ENCODE assay signal across 14 mouse cellular contexts in genomic region chr8:70171240-70171639, GRCm38 (mm10). TPM values are rescaled to one million over a fixed set of nuclear protein-coding genes. Genes with fewer than 3 reads are reported as not detected.
DNase-seq lines count a peak whose midpoint lies in the region; ATAC-seq and TF ChIP-seq lines count a peak whose summit lies in the region.
"Had no signal": no experiment of that assay in that cellular context is flagged by ENCODE, and none has a peak within 500 bp of the region (broad histone marks: within the 10 kb centered on the region; RNA-seq: fewer than 3 reads in every experiment).

No protein-coding gene starts in this region.

- no peak overlapping the region for H3K9ac ChIP-seq in hindbrain, embryonic 11.5 days (ENCODE audit: low read depth, low read length)
- H3K9ac ChIP-seq in CH12.LX (ENCODE audit: insufficient read depth, low read depth) (no peak overlapping the region; the same call in 1 of the 2 replicates), MEL (ENCODE audit: control insufficient read depth, low read depth, low read length, poor library complexity, severe bottlenecking) (peak overlapping the region; percentile 82; the same call in 1 of the 2 replicates)
- H3K9ac ChIP-seq in limb, embryonic 12.5 days (replicated peaks), result no peak overlapping the region
- H3K9ac ChIP-seq: heart, embryonic 15.5 days had no signal

- peak; percentile 39 for TF ChIP-seq POLR2A in CH12.LX (IDR thresholded peaks at IDR 0.05; ENCODE audit: low read depth, low read length)
- no peak for TF ChIP-seq POLR2A in MEL (IDR thresholded peaks at IDR 0.05; ENCODE audit: control insufficient read depth in 1 of 2, insufficient read depth in 1 of 2, low read depth in 1 of 2, low read length in 2 of 2, poor library complexity in 1 of 2)

- H3K27me3 ChIP-seq in hindbrain, embryonic 10.5 days (ENCODE audit: insufficient read depth, poor library complexity, severe bottlenecking), result peaks cover 16% of the 10 kb centered on the region
- H3K27me3 ChIP-seq in hindbrain, embryonic 11.5 days (ENCODE audit: control insufficient read depth, insufficient read depth, low read length), result no peaks in the 10 kb centered on the region
- H3K27me3 ChIP-seq in CH12.LX (replicated peaks), result no peaks in the 10 kb centered on the region
- no peaks in the 10 kb centered on the region for H3K27me3 ChIP-seq in MEL (ENCODE audit: control insufficient read depth in 1 of 2, insufficient read depth in 2 of 2, low read length in 2 of 2)
- H3K27me3 ChIP-seq in limb, embryonic 12.5 days, result peaks cover 12% of the 10 kb centered on the region

- TF ChIP-seq EP300 in CH12.LX (IDR thresholded peaks at IDR 0.05; ENCODE audit: low read length) (no peak), MEL (IDR thresholded peaks at IDR 0.05; ENCODE audit: low read depth in 1 of 2, low read length in 2 of 2) (no peak)

- dilution Hi-C loops in CH12.LX (cut with MboI; ENCODE audit: extremely low pct_ligation_motif_present, extremely low pct_unique_long_range_greater_than_20kb, low sequenced_read_pairs), result no loop called here

- no peak overlapping the region for H3K4me3 ChIP-seq in hindbrain, embryonic 10.5 days
- no peak overlapping the region for H3K4me3 ChIP-seq in hindbrain, embryonic 11.5 days (ENCODE audit: low read depth, low read length)
- H3K4me3 ChIP-seq in CH12.LX (replicated peaks in 1 of 3; ENCODE audit: low read depth in 2 of 3, low read length in 2 of 3, poor library complexity in 1 of 3) (peak overlapping the region in 2 of 3 experiments; percentile 4 to 18), MEL (ENCODE audit: control insufficient read depth in 1 of 2, insufficient read depth in 1 of 2, low read depth in 2 of 2, low read length in 2 of 2) (peak overlapping the region in 1 of 2 experiments; percentile 75; a peak in 1 of 4 replicates)
- no peak overlapping the region for H3K4me3 ChIP-seq in limb, embryonic 12.5 days (replicated peaks)

- TF ChIP-seq RAD21 in CH12.LX (IDR thresholded peaks at IDR 0.05; ENCODE audit: low read depth, low read length) (no peak), MEL (IDR thresholded peaks at IDR 0.05; ENCODE audit: low read depth, low read length) (no peak)

- peak overlapping the region; percentile 89; the same call in 1 of the 2 replicates for H3K27ac ChIP-seq in hindbrain, embryonic 10.5 days
- H3K27ac ChIP-seq in hindbrain, embryonic 11.5 days (ENCODE audit: low read depth, low read length), result no peak overlapping the region
- H3K27ac ChIP-seq in CH12.LX (ENCODE audit: insufficient read depth, low read depth) (peak overlapping the region; percentile 94), MEL (ENCODE audit: control insufficient read depth, low read depth, low read length) (no peak overlapping the region; the same call in 1 of the 2 replicates)
- no peak overlapping the region for H3K27ac ChIP-seq in limb, embryonic 12.5 days
- H3K27ac ChIP-seq: heart, embryonic 15.5 days had no signal

- WGBS in hindbrain, embryonic 10.5 days, result 89% methylated on average over 7 of the region's 7 CpGs
- WGBS in hindbrain, embryonic 11.5 days, result 87% methylated on average over 7 of the region's 7 CpGs
- WGBS in limb, embryonic 12.5 days, result 85% methylated on average over 7 of the region's 7 CpGs

- peaks cover 11% of the 10 kb centered on the region for H3K36me3 ChIP-seq in hindbrain, embryonic 10.5 days
- no peaks in the 10 kb centered on the region for H3K36me3 ChIP-seq in hindbrain, embryonic 11.5 days (ENCODE audit: control insufficient read depth, insufficient read depth, low read length)
- H3K36me3 ChIP-seq in CH12.LX (replicated peaks in 1 of 2; ENCODE audit: control insufficient read depth in 1 of 2, insufficient read depth in 1 of 2, low read length in 1 of 2) (peaks cover 19 to 40% of the 10 kb centered on the region in 2 experiments), MEL (ENCODE audit: control insufficient read depth in 1 of 2, insufficient read depth in 2 of 2, low read length in 2 of 2) (peaks cover 0 to 10% of the 10 kb centered on the region in 2 experiments; a peak in 2 of 4 replicates)
- H3K36me3 ChIP-seq in limb, embryonic 12.5 days, result peaks cover 3% of the 10 kb centered on the region; the same call in 1 of the 2 replicates
- H3K36me3 ChIP-seq: heart, embryonic 15.5 days had no signal

- peaks cover 40% of the 10 kb centered on the region for H3K4me1 ChIP-seq in hindbrain, embryonic 10.5 days (replicated peaks)
- no peaks in the 10 kb centered on the region for H3K4me1 ChIP-seq in hindbrain, embryonic 11.5 days (replicated peaks; ENCODE audit: control insufficient read depth, insufficient read depth, low read length)
- H3K4me1 ChIP-seq in CH12.LX (ENCODE audit: control insufficient read depth in 1 of 2, insufficient read depth in 2 of 2) (peaks cover 19 to 81% of the 10 kb centered on the region in 2 experiments), MEL (ENCODE audit: control insufficient read depth in 1 of 2, insufficient read depth in 2 of 2, low read length in 2 of 2) (peaks cover 7 to 19% of the 10 kb centered on the region in 2 experiments)
- H3K4me1 ChIP-seq in limb, embryonic 12.5 days (replicated peaks), result peaks cover 14% of the 10 kb centered on the region

- in situ Hi-C loops in CH12.LX (cut with MboI; ENCODE audit: low pct_ligation_motif_present, low pct_unique_long_range_greater_than_20kb, low sequenced_read_pairs), result loop anchor here (5.0 kb wide), 1 partner anchor 41 kb away; the partner anchor contains the start of gene Slc25a42

- TF ChIP-seq CTCF in CH12.LX (conservative IDR thresholded peaks at IDR 0.05 in 1 of 2, IDR thresholded peaks at IDR 0.05 in 1 of 2; ENCODE audit: low read depth in 2 of 2, low read length in 2 of 2) (no peak), MEL (IDR thresholded peaks at IDR 0.05 in 2 of 3, conservative IDR thresholded peaks at IDR 0.05 in 1 of 3; ENCODE audit: control insufficient read depth in 1 of 3, insufficient read depth in 1 of 3, low read depth in 2 of 3, low read length in 3 of 3, poor library complexity in 1 of 3, severe bottlenecking in 1 of 3) (no peak)

- DNase-seq in hindbrain, embryonic 10.5 days (ENCODE audit: low spot score), result no peak
- no peak for DNase-seq in hindbrain, embryonic 11.5 days (ENCODE audit: low spot score)
- DNase-seq in CH12.LX (ENCODE audit: extremely low read depth) (peak; percentile 77), MEL (ENCODE audit: low read depth, low spot score) (no peak)
- DNase-seq in frontal cortex, postnatal 36 days (ENCODE audit: low spot score in 2 of 2), result no peak
- DNase-seq in testis, postnatal 10 days (ENCODE audit: low spot score), result no peak
- DNase-seq: cerebellum, adult 9-10 months; gastrocnemius, adult 2 months; lung, adult 18-20 months; retina, postnatal 1 day; thymus, adult 18-20 months had no signal

- no peak for ATAC-seq in hindbrain, embryonic 11.5 days (ENCODE audit: low FRiP score)
- ATAC-seq in limb, embryonic 12.5 days (ENCODE audit: insufficient number of reproducible peaks, insufficient read depth, low FRiP score, low TSS enrichment, low read depth), result no peak; the same call in 1 of the 2 replicates
- no peak for ATAC-seq in CD4-positive, CD25-positive, alpha-beta regulatory T cell, adult 4 months

- H3K79me2 ChIP-seq in CH12.LX (replicated peaks; ENCODE audit: control insufficient read depth, extremely low read depth, insufficient read depth, poor library complexity, severe bottlenecking) (peaks cover 13% of the 10 kb centered on the region), MEL (ENCODE audit: control insufficient read depth, insufficient read depth, low read length, poor library complexity) (peaks cover 10% of the 10 kb centered on the region)

- H3K4me2 ChIP-seq in hindbrain, embryonic 11.5 days (replicated peaks; ENCODE audit: low read depth, low read length), result no peak overlapping the region; the same call in 1 of the 2 replicates
- peak overlapping the region; percentile 76 for H3K4me2 ChIP-seq in CH12.LX (ENCODE audit: insufficient read depth, low read depth, poor library complexity, severe bottlenecking)
- 0 out of 2 replicates have a peak overlapping the region, but pooled peaks have one; percentile 56 for H3K4me2 ChIP-seq in limb, embryonic 12.5 days

- H3K9me3 ChIP-seq in hindbrain, embryonic 10.5 days, result no peaks in the 10 kb centered on the region
- H3K9me3 ChIP-seq in hindbrain, embryonic 11.5 days (ENCODE audit: control insufficient read depth, low read length), result no peaks in the 10 kb centered on the region
- H3K9me3 ChIP-seq in CH12.LX (replicated peaks; ENCODE audit: low read length) (no peaks in the 10 kb centered on the region), MEL (replicated peaks; ENCODE audit: insufficient read depth, low read length) (no peaks in the 10 kb centered on the region)
- no peaks in the 10 kb centered on the region for H3K9me3 ChIP-seq in limb, embryonic 12.5 days
- H3K9me3 ChIP-seq: heart, embryonic 15.5 days had no signal

RNA-seq across cellular contexts. Expression of gene Tmem161a, which starts 0.9 kb away (rescaled TPM):
- 56.2 and 64.9 TPM in 2 replicates for polyA plus RNA-seq in hindbrain, embryonic 10.5 days (2016; fragmentation: Nextera tagmentation; extraction: Ambion mirVana)
- 22.3 and 24.3 TPM in 2 replicates for polyA plus RNA-seq in hindbrain, embryonic 11.5 days (2014; fragmentation: Nextera tagmentation; extraction: Ambion mirVana)
- total RNA-seq in CH12.LX (2012; rRNA removed), result 54.2 and 65.0 TPM in 2 replicates
- total RNA-seq in CH12.LX (2014; rRNA removed), result 68.2 and 73.6 TPM in 2 replicates
- polyA plus RNA-seq in CH12.LX (2012; ENCODE audit: insufficient read length, low read depth), result 42.3 and 48.5 TPM in 2 replicates
- 45.1 and 50.7 TPM in 2 replicates for total RNA-seq in MEL (2012; rRNA removed)
- 10 to 100 TPM in 1 of 2 experiments, not detected in 1; 51.4 TPM for polyA plus RNA-seq in MEL (2012; ENCODE audit: insufficient read depth in 1 of 2, insufficient read length in 2 of 2, low read depth in 1 of 2, low replicate concordance in 2 of 2, missing spikeins in 1 of 2)
- 67.5 and 69.9 TPM in 2 replicates for polyA plus RNA-seq in limb, embryonic 12.5 days (2016; fragmentation: Nextera tagmentation; extraction: Ambion mirVana)
- polyA plus RNA-seq in CD4-positive, CD25-positive, alpha-beta regulatory T cell, adult 4 months (2017; shearing (Covaris generic)), result 10 to 100 TPM; 25.3 to 54.7 TPM

RNA-seq across cellular contexts. Expression of gene Mef2b, which starts 31.7 kb away (rescaled TPM):
- 0.58 and 0.76 TPM in 2 replicates for polyA plus RNA-seq in hindbrain, embryonic 10.5 days (2016; fragmentation: Nextera tagmentation; extraction: Ambion mirVana)
- polyA plus RNA-seq in hindbrain, embryonic 11.5 days (2014; fragmentation: Nextera tagmentation; extraction: Ambion mirVana), result 0.28 and 0.32 TPM in 2 replicates
- 194 and 232 TPM in 2 replicates for total RNA-seq in CH12.LX (2012; rRNA removed)
- 60.1 and 61.0 TPM in 2 replicates for total RNA-seq in CH12.LX (2014; rRNA removed)
- polyA plus RNA-seq in CH12.LX (2012; ENCODE audit: insufficient read length, low read depth), result 130 and 168 TPM in 2 replicates
- 2.0 and 2.5 TPM in 2 replicates for total RNA-seq in MEL (2012; rRNA removed)
- polyA plus RNA-seq in MEL (2012; ENCODE audit: insufficient read depth in 1 of 2, insufficient read length in 2 of 2, low read depth in 1 of 2, low replicate concordance in 2 of 2, missing spikeins in 1 of 2), result 1 to 10 TPM in 1 of 2 experiments, not detected in 1; 6.5 TPM
- polyA plus RNA-seq in limb, embryonic 12.5 days (2016; fragmentation: Nextera tagmentation; extraction: Ambion mirVana), result 0.49 and 1.1 TPM in 2 replicates
- polyA plus RNA-seq in CD4-positive, CD25-positive, alpha-beta regulatory T cell, adult 4 months (2017; shearing (Covaris generic)), result 1 to 10 TPM in 1 of 2 experiments, not detected in 1; 1.5 TPM

RNA-seq across cellular contexts. Expression of gene Borcs8, which starts 31.9 kb away (rescaled TPM):
- polyA plus RNA-seq in hindbrain, embryonic 10.5 days (2016; fragmentation: Nextera tagmentation; extraction: Ambion mirVana), result 46.9 and 48.3 TPM in 2 replicates
- 48.4 and 49.0 TPM in 2 replicates for polyA plus RNA-seq in hindbrain, embryonic 11.5 days (2014; fragmentation: Nextera tagmentation; extraction: Ambion mirVana)
- total RNA-seq in CH12.LX (2012; rRNA removed) (56.4 and 63.9 TPM in 2 replicates), CH12.LX (2014; rRNA removed) (22.2 and 28.7 TPM in 2 replicates), MEL (2012; rRNA removed) (49.5 and 62.8 TPM in 2 replicates)
- polyA plus RNA-seq in CH12.LX (2012; ENCODE audit: insufficient read length, low read depth) (44.0 and 45.8 TPM in 2 replicates), MEL (2012; ENCODE audit: insufficient read depth in 1 of 2, insufficient read length in 2 of 2, low read depth in 1 of 2, low replicate concordance in 2 of 2, missing spikeins in 1 of 2) (10 to 100 TPM in 1 of 2 experiments, not detected in 1; 73.0 TPM)
- polyA plus RNA-seq in limb, embryonic 12.5 days (2016; fragmentation: Nextera tagmentation; extraction: Ambion mirVana), result 44.7 and 47.6 TPM in 2 replicates
- polyA plus RNA-seq in CD4-positive, CD25-positive, alpha-beta regulatory T cell, adult 4 months (2017; shearing (Covaris generic)), result 10 to 100 TPM; 76.8 to 91.1 TPM

RNA-seq across cellular contexts. Expression of gene Rfxank, which starts 32.3 kb away (rescaled TPM):
- polyA plus RNA-seq in hindbrain, embryonic 10.5 days (2016; fragmentation: Nextera tagmentation; extraction: Ambion mirVana), result 19.5 and 20.6 TPM in 2 replicates
- 10.9 and 14.6 TPM in 2 replicates for polyA plus RNA-seq in hindbrain, embryonic 11.5 days (2014; fragmentation: Nextera tagmentation; extraction: Ambion mirVana)
- 13.8 and 17.2 TPM in 2 replicates for total RNA-seq in CH12.LX (2012; rRNA removed)
- 10.5 and 13.4 TPM in 2 replicates for total RNA-seq in CH12.LX (2014; rRNA removed)
- polyA plus RNA-seq in CH12.LX (2012; ENCODE audit: insufficient read length, low read depth), result 9.5 and 12.3 TPM in 2 replicates
- total RNA-seq in MEL (2012; rRNA removed), result 5.0 and 5.5 TPM in 2 replicates
- 1 to 10 TPM in 1 of 2 experiments, not detected in 1; 7.2 TPM for polyA plus RNA-seq in MEL (2012; ENCODE audit: insufficient read depth in 1 of 2, insufficient read length in 2 of 2, low read depth in 1 of 2, low replicate concordance in 2 of 2, missing spikeins in 1 of 2)
- polyA plus RNA-seq in limb, embryonic 12.5 days (2016; fragmentation: Nextera tagmentation; extraction: Ambion mirVana), result 26.6 and 28.4 TPM in 2 replicates
- 10 to 100 TPM; 67.2 to 81.8 TPM for polyA plus RNA-seq in CD4-positive, CD25-positive, alpha-beta regulatory T cell, adult 4 months (2017; shearing (Covaris generic))

RNA-seq across cellular contexts. Expression of gene Nr2c2ap, which starts 40.1 kb away (rescaled TPM):
- 37.0 and 38.0 TPM in 2 replicates for polyA plus RNA-seq in hindbrain, embryonic 10.5 days (2016; fragmentation: Nextera tagmentation; extraction: Ambion mirVana)
- 16.7 and 19.2 TPM in 2 replicates for polyA plus RNA-seq in hindbrain, embryonic 11.5 days (2014; fragmentation: Nextera tagmentation; extraction: Ambion mirVana)
- 22.7 and 27.4 TPM in 2 replicates for total RNA-seq in CH12.LX (2012; rRNA removed)
- 15.6 and 16.4 TPM in 2 replicates for total RNA-seq in CH12.LX (2014; rRNA removed)
- polyA plus RNA-seq in CH12.LX (2012; ENCODE audit: insufficient read length, low read depth), result 61.3 and 71.3 TPM in 2 replicates
- total RNA-seq in MEL (2012; rRNA removed), result 20.8 and 24.6 TPM in 2 replicates
- polyA plus RNA-seq in MEL (2012; ENCODE audit: insufficient read depth in 1 of 2, insufficient read length in 2 of 2, low read depth in 1 of 2, low replicate concordance in 2 of 2, missing spikeins in 1 of 2), result 10 to 100 TPM in 1 of 2 experiments, not detected in 1; 55.7 TPM
- 21.4 and 22.7 TPM in 2 replicates for polyA plus RNA-seq in limb, embryonic 12.5 days (2016; fragmentation: Nextera tagmentation; extraction: Ambion mirVana)
- 10 to 100 TPM; 43.0 to 59.3 TPM for polyA plus RNA-seq in CD4-positive, CD25-positive, alpha-beta regulatory T cell, adult 4 months (2017; shearing (Covaris generic))

Comparison
In these comparisons a context has a peak if more than half of its experiments do, and no peak if none do; other contexts are left out.
1. H3K27ac ChIP-seq: peak in hindbrain, embryonic 10.5 days (single experiment) and CH12.LX (single experiment); none in hindbrain, embryonic 11.5 days (single experiment), MEL (single experiment) and limb, embryonic 12.5 days (single experiment).
2. H3K4me3 ChIP-seq: peak in CH12.LX (2 of 3); none in hindbrain, embryonic 10.5 days (single experiment), hindbrain, embryonic 11.5 days (single experiment) and limb, embryonic 12.5 days (single experiment).
3. RNA of gene Mef2b, which starts 31.7 kb away (polyA plus RNA-seq): 130 to 168 TPM in CH12.LX; 6.5 TPM in MEL, 1.5 TPM in CD4-positive, CD25-positive, alpha-beta regulatory T cell, adult 4 months, 0.49 to 1.1 TPM in limb, embryonic 12.5 days, 0.58 to 0.76 TPM in hindbrain, embryonic 10.5 days and 0.28 to 0.32 TPM in hindbrain, embryonic 11.5 days; every median in the first group is over 10 times any median in the second.